Mouse (Mus musculus) ES-CJ7 (cell line): ENCODE measurements at regions not wholly inside any gene's neighbourhood (a gene's known extent, or its start where the extent isn't known, plus 50 kb on each side); places are given as distances from the start of the nearest gene placed in this dataset.
A peak's percentile ranks its signal among the peaks of the same experiment; 100 is the strongest.
"Not testable (repeated sequence)": the region's sequence is repeated elsewhere in the genome, so short reads cannot be mapped to it uniquely, and the experiment has no call there.

Experiments used
- DNase-seq: peaks from one replicate; pipeline ENCODE4 v3.0.0; 2011; ENCODE audit warnings: low read depth, low spot score

- not testable (repeated sequence) for DNase-seq
Measured at GRCm38 (mm10) chr13:61957197-61957596, 172.5 kb upstream of the Zfp808 start.

GRCm38 (mm10) chr13:61978856-61979255 is 150.8 kb upstream of the Zfp808 start:
- DNase-seq: peak; percentile 59

- not testable (repeated sequence) for DNase-seq
Measured at GRCm38 (mm10) chr13:61996519-61996918, 133.2 kb upstream of the Zfp808 start.

- DNase-seq: not testable (repeated sequence)
Measured at GRCm38 (mm10) chr13:61998803-61999202, 130.9 kb upstream of the Zfp808 start.

GRCm38 (mm10) chr13:62007321-62007720 is 122.4 kb upstream of the Zfp808 start:
- DNase-seq: not testable (repeated sequence)

- DNase-seq: peak; percentile 73
Measured at GRCm38 (mm10) chr13:62015424-62016167, 114.1 kb upstream of the Zfp808 start.

- not testable (repeated sequence) for DNase-seq
Measured at GRCm38 (mm10) chr13:62016168-62016502, 113.6 kb upstream of the Zfp808 start.

- not testable (repeated sequence) for DNase-seq
Measured at GRCm38 (mm10) chr13:62037646-62038045, 92.0 kb upstream of the Zfp808 start.

GRCm38 (mm10) chr13:62077951-62078671 is 51.6 kb upstream of the Zfp808 start:
- DNase-seq: peak; percentile 95

GRCm38 (mm10) chr13:62078893-62079292 is 50.8 kb upstream of the Zfp808 start:
- DNase-seq: peak; percentile 88
